Mouse (Mus musculus): ENCODE measurements around the gene Ltf.

The Ltf gene

DNA sequence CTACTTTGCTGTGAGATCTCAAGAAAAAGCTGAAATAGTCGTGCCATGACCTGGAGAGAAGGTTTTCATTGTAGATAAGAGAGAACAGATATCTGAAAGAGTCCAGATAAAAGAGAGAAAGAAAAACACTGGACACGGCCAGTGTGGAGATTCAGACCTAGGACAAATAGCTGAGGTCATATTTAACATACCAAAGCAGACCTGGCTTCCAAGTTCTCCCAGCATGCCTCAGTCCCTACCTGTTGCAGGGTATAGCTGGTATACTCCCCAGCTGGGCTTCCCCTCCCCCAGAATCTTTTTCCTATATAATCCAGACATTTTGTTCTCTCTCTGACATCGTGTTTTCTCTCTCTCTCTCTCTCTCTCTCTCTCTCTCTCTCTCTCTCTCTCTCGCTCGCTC, 68.9 kb downstream of the Ltf start:
- DNase-seq (ENCODE audit: low read depth), result no peak

DNA sequence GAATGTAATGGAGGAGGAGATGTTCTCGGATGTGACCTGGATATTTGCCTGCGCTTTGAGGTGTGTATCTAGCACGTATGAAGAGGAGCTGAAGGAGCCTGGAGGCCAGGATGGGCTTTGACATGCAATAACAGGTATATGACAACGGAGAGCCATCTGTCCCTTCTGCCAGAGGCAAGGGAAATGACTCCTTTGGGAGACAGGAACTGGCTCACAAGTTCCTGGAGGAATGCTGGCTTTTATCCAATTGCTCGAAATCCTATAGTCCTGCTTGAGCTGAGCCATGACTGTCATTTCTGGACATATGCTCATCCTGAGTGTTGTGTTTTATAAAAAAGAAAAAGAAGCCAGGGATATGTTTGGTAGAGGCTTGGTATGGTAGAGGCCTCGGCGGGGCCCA, 69.8 kb downstream of the Ltf start:
- DNase-seq (ENCODE audit: low read depth), result no peak

Data from induced T-regulatory cell, adult 2 months (primary cell).